Mouse (Mus musculus) liver, adult 2 months (tissue): ENCODE measurements around the gene Arhgef18.

Experiments
- CTCF ChIP-seq: fragments of 200-500 bp; IDR thresholded peaks from 2 replicates; pipeline ENCODE4 v1.5.1; 2011; ENCODE audit warnings: low read depth, low read length, control low read depth
- POLR2A ChIP-seq: fragments of 200-500 bp; IDR thresholded peaks from 2 replicates; pipeline ENCODE4 v1.6.1; 2011; ENCODE audit warnings: low read length, control low read depth; ENCODE audit not compliant: insufficient read depth; ENCODE audit errors: extremely low read depth

GRCm38 (mm10) chr8:3480221-3480785 lies 87.5 kb downstream of the Arhgef18 start:
- no peak for TF ChIP-seq POLR2A
- TF ChIP-seq CTCF = no peak
